Mouse (Mus musculus): Measurements from ENCODE around the gene 1700003F12Rik. TPM values are rescaled to one million over a fixed set of nuclear protein-coding genes. Genes with fewer than 3 reads are reported as not detected.

1700003F12Rik gene
- total RNA-seq, 2 experiments from 2014 or later = 0.70 TPM; not detected in 1

GRCm38 (mm10) chr2:154550937-154551336, 4.1 kb downstream of the 1700003F12Rik start:
- Histone ChIP-seq H3K27ac (no peak overlapping the region), H3K4me3 (no peak overlapping the region)
- no peak for TF ChIP-seq CTCF (IDR thresholded peaks at IDR 0.05)
- intact Hi-C loops (cut with DNase I) = no loop called here
- no peak for DNase-seq (ENCODE audit: extremely low spot score in 1 of 2, low spot score in 2 of 2)

- Histone ChIP-seq H3K4me3 (peak within 1 kb of the TSS; percentile 10; the same call in 1 of the 2 replicates), H3K27ac (peak within 1 kb of the TSS; percentile 45; the same call in 1 of the 2 replicates)
- intact Hi-C loops (cut with DNase I) = no loop called here
- no peak for DNase-seq (ENCODE audit: extremely low spot score in 1 of 2, low spot score in 2 of 2)
- TF ChIP-seq CTCF (IDR thresholded peaks at IDR 0.05) = no peak
Observed at GRCm38 (mm10) chr2:154551476-154551875, 4.6 kb downstream of the 1700003F12Rik start, which contains the start of gene Actl10. TSS of gene Actl10 (plus strand) at chr2:154551776.

GRCm38 (mm10) chr2:154551927-154552326, 5.0 kb downstream of the 1700003F12Rik start:
- intact Hi-C loops (cut with DNase I) = no loop called here
- TF ChIP-seq CTCF (IDR thresholded peaks at IDR 0.05) = no peak
- Histone ChIP-seq H3K27ac (peak overlapping the region; percentile 45; the same call in 1 of the 2 replicates), H3K4me3 (peak overlapping the region; percentile 10; the same call in 1 of the 2 replicates)
- DNase-seq (ENCODE audit: extremely low spot score in 1 of 2, low spot score in 2 of 2) = no peak

- Histone ChIP-seq H3K4me3 (peak overlapping the region; percentile 10; the same call in 1 of the 2 replicates), H3K27ac (peak overlapping the region; percentile 45; the same call in 1 of the 2 replicates)
- intact Hi-C loops (cut with DNase I) = no loop called here
- TF ChIP-seq CTCF (IDR thresholded peaks at IDR 0.05) = peak; percentile 59
- DNase-seq (ENCODE audit: extremely low spot score in 1 of 2, low spot score in 2 of 2) = peak; percentile 56 to 63
Observed at GRCm38 (mm10) chr2:154552424-154552907, 5.6 kb downstream of the 1700003F12Rik start.

GRCm38 (mm10) chr2:154555235-154555634, 8.3 kb downstream of the 1700003F12Rik start:
- peak overlapping the region; percentile 18; the same call in 1 of the 2 replicates for H3K4me3 ChIP-seq
- TF ChIP-seq CTCF (IDR thresholded peaks at IDR 0.05) = no peak
- peak overlapping the region; percentile 66 for H3K27ac ChIP-seq
- peak; percentile 57 to 63 for DNase-seq (ENCODE audit: extremely low spot score in 1 of 2, low spot score in 2 of 2)
- intact Hi-C loops (cut with DNase I) = loop anchor here (2.0 kb wide), 1 partner anchor 58 kb away; the partner anchor contains the start of genes 4930519P11Rik and Zfp341

GRCm38 (mm10) chr2:154557184-154557832, 10.4 kb downstream of the 1700003F12Rik start:
- intact Hi-C loops (cut with DNase I) = loop anchor here (2.0 kb wide), 1 partner anchor 27 kb away; no protein-coding TSS in a partner anchor
- peak overlapping the region; percentile 72 for H3K4me3 ChIP-seq
- no peak for TF ChIP-seq CTCF (IDR thresholded peaks at IDR 0.05)
- peak overlapping the region; percentile 83 for H3K27ac ChIP-seq
- DNase-seq (ENCODE audit: extremely low spot score in 1 of 2, low spot score in 2 of 2) = no peak

- peak within 1 kb of the TSS; percentile 72 for H3K4me3 ChIP-seq
- TF ChIP-seq CTCF (IDR thresholded peaks at IDR 0.05) = no peak
- intact Hi-C loops (cut with DNase I) = no loop called here
- DNase-seq (ENCODE audit: extremely low spot score in 1 of 2, low spot score in 2 of 2) = peak; percentile 69 to 73
- H3K27ac ChIP-seq = peak within 1 kb of the TSS; percentile 83
Observed at GRCm38 (mm10) chr2:154558264-154559039, 11.6 kb downstream of the 1700003F12Rik start, which contains the start of gene Necab3. TSS of gene Necab3 (minus strand) at chr2:154558890.

- no peak for TF ChIP-seq CTCF (IDR thresholded peaks at IDR 0.05)
- intact Hi-C loops (cut with DNase I) = no loop called here
- Histone ChIP-seq H3K4me3 (no peak overlapping the region), H3K27ac (no peak overlapping the region)
- DNase-seq (ENCODE audit: extremely low spot score in 1 of 2, low spot score in 2 of 2) = no peak
Observed at GRCm38 (mm10) chr2:154563612-154564170, 16.8 kb downstream of the 1700003F12Rik start.

GRCm38 (mm10) chr2:154565562-154565961, 18.7 kb downstream of the 1700003F12Rik start:
- no peak for TF ChIP-seq CTCF (IDR thresholded peaks at IDR 0.05)
- Histone ChIP-seq H3K4me3 (no peak overlapping the region), H3K27ac (no peak overlapping the region)
- DNase-seq (ENCODE audit: extremely low spot score in 1 of 2, low spot score in 2 of 2) = peak in 1 of 2 experiments; percentile 48
- intact Hi-C loops (cut with DNase I) = no loop called here

GRCm38 (mm10) chr2:154566641-154567040, 19.8 kb downstream of the 1700003F12Rik start:
- no peak for DNase-seq (ENCODE audit: extremely low spot score in 1 of 2, low spot score in 2 of 2)
- Histone ChIP-seq H3K4me3 (no peak overlapping the region), H3K27ac (no peak overlapping the region)
- intact Hi-C loops (cut with DNase I) = no loop called here
- no peak for TF ChIP-seq CTCF (IDR thresholded peaks at IDR 0.05)

- no peak for DNase-seq (ENCODE audit: extremely low spot score in 1 of 2, low spot score in 2 of 2)
- Histone ChIP-seq H3K4me3 (no peak overlapping the region), H3K27ac (no peak overlapping the region)
- intact Hi-C loops (cut with DNase I) = no loop called here
- TF ChIP-seq CTCF (IDR thresholded peaks at IDR 0.05) = no peak
Observed at GRCm38 (mm10) chr2:154567766-154568165, 20.9 kb downstream of the 1700003F12Rik start.
